Mouse (Mus musculus) heart, postnatal 25 days (tissue): Measurements from ENCODE around the gene Bank1. TPM values are rescaled to one million over a fixed set of nuclear protein-coding genes. Genes with fewer than 3 reads are reported as not detected.
"Not testable (repeated sequence)": the region's sequence is repeated elsewhere in the genome, so short reads cannot be mapped to it uniquely, and the experiment has no call there.

Experiments
- DNase-seq: peaks from one replicate; pipeline ENCODE4 v3.0.0; 2022; ENCODE audit warnings: low spot score
- intact Hi-C: fragments of 180-260 bp; cut with DNase I; formaldehyde crosslinking; loops from one replicate; pipeline ENCODE4 v1.15.1; 2025
- total RNA-seq, 2 experiments: library from RNA; stranded (reverse); gene quantifications; 2 replicates each; pipeline ENCODE4 v1.2.3; 2021

Bank1 gene
- total RNA-seq = 1 to 10 TPM in 1 of 2 experiments, under 1 TPM in 1; 0.68 to 1.1 TPM

DNA sequence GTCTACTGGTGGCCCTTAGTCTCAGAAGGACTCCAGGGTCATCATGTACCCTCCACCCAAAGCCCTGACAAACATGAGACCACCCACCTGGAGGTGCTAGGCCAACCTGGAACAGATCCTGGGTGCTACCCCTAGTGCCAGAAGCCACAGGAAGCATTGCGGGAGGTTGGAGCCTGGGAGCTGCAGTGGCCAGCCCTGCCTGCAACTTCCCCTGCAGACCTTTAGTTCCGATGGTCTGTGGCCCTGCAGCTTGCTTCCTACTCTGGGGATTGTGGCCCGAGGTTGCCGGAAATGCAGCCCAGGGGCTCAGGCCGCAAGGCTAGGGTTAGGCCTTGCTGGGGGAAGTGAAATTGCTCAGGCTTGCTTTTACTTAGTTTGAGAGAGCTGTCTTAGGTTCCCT lies at the start of gene Bank1:
Gene Bank1 (minus strand): TSS at position 284 of the 400 bp plus-strand sequence.
- intact Hi-C loops = no loop called here
- DNase-seq = peak; percentile 22

- DNase-seq = no peak
- intact Hi-C loops = no loop called here
Observed at GRCm38 (mm10) chr3:136369916-136370315, 44.0 kb upstream of the Bank1 start.

DNA sequence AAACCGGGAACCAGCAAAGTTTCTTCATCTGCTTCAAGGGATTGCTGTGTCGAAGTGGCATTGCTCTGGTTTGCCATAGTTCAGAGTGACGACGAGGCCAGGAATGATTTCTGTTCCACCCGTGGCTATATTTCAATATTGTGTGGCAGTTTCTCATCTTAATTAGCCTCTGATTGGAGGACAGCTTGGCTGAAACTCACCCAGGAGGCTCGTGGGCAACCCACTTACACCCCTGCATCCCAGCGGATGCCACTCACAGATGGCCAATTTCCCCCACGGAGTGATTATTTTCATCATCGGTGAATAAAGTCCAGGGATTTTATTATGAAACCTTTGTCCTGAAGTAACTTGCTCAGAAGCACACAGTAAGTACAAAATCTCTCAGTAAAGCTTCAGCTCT lies 43.6 kb upstream of the Bank1 start:
- DNase-seq = no peak
- intact Hi-C loops = no loop called here

- intact Hi-C loops = no loop called here
- no peak for DNase-seq
Observed at GRCm38 (mm10) chr3:136368505-136368999, 42.7 kb upstream of the Bank1 start.

DNA sequence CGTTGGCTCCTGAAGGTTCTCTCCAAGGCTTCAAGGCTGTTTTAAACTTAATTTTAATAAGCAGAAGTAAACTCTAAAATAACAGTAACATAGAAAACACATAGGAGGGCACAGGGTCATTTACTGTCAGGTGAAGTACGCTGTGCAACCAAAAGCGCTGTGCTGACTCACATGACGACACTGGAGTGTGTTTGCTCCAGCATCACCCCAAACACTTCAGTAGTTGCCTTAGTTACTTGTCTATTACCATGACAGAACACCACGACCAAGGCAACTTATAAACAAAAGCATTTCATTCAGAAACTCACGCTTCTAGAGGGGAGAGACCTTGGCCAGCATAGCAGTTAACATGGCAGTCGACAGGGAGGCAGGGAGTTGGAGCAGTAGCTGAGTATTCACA lies 23.8 kb upstream of the Bank1 start:
- no peak for DNase-seq
- intact Hi-C loops = no loop called here

GRCm38 (mm10) chr3:136348611-136349010 lies 22.7 kb upstream of the Bank1 start:
- intact Hi-C loops = no loop called here
- DNase-seq = no peak

- no peak for DNase-seq
- intact Hi-C loops = no loop called here
Observed at GRCm38 (mm10) chr3:136347277-136347676, 21.4 kb upstream of the Bank1 start.

- intact Hi-C loops = no loop called here
Observed at GRCm38 (mm10) chr3:136341911-136342310, 16.0 kb upstream of the Bank1 start.

GRCm38 (mm10) chr3:136339896-136340295 lies 14.0 kb upstream of the Bank1 start:
- DNase-seq = no peak
- intact Hi-C loops = no loop called here

More at GRCm38 (mm10) chr3:136341911-136342310, 16.0 kb upstream of the Bank1 start:
- DNase-seq = no peak

GRCm38 (mm10) chr3:136331135-136331534 lies 5.3 kb upstream of the Bank1 start:
- no peak for DNase-seq
- intact Hi-C loops = no loop called here

DNA sequence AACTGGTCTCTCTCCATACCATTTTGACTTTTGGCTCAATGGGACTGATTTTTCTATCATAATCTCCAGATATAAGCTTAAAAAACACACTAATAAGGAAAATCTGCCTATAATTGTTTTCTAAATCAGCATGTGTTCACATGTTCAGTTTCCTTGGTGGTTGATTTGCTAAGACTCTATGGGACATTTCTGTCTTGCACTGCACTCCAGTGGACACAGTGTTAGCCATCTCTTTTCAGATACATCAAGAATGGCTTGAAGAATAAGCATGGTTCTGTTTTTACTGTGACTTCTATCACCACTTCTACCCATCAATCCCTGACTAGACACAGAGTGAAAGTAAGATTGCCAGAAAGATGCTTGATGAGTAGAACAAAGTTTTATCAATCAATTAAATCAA lies 4.2 kb upstream of the Bank1 start:
- no peak for DNase-seq
- intact Hi-C loops = no loop called here

GRCm38 (mm10) chr3:136329133-136329532 lies 3.3 kb upstream of the Bank1 start:
- intact Hi-C loops = no loop called here

GRCm38 (mm10) chr3:136324716-136325115 lies 1.1 kb downstream of the Bank1 start:
- intact Hi-C loops, DNase-seq: not testable (repeated sequence)

More at GRCm38 (mm10) chr3:136329133-136329532, 3.3 kb upstream of the Bank1 start:
- DNase-seq = no peak

GRCm38 (mm10) chr3:136321936-136322335 lies 3.9 kb downstream of the Bank1 start:
- DNase-seq = no peak

GRCm38 (mm10) chr3:136308487-136308886 lies 17.4 kb downstream of the Bank1 start:
- no peak for DNase-seq
- intact Hi-C loops = no loop called here

More at GRCm38 (mm10) chr3:136321936-136322335, 3.9 kb downstream of the Bank1 start:
- intact Hi-C loops = no loop called here

DNA sequence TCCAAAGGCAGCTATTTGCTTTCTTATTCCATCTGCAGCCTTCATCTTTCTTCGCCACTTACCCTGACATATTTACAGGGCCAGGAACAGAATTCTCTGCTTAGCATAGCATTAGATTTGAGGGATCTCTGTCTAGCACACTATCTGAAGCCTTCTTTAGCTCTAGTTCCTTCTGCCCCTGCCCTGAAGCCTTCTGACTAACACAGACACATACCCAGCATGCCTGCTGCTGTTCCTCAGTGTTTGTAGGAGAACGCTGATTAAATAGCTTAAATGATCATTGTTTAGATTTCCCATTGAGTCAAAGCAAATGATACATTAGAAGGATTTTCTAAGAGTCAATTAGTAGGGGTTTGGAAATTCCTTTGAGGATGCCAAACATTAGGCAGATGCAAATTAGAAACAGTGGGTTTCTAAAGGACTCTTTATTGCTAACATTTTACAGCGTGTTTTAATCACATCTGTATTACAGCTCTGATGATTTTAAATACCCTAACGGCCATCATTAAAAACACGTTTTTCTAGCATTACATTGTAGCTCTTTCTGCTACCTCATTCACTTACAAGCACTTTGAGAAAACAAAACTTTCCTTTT lies 19.2 kb downstream of the Bank1 start:
- intact Hi-C loops = no loop called here
- DNase-seq = no peak

- intact Hi-C loops = no loop called here
Observed at GRCm38 (mm10) chr3:136302541-136302940, 23.3 kb downstream of the Bank1 start.

DNA sequence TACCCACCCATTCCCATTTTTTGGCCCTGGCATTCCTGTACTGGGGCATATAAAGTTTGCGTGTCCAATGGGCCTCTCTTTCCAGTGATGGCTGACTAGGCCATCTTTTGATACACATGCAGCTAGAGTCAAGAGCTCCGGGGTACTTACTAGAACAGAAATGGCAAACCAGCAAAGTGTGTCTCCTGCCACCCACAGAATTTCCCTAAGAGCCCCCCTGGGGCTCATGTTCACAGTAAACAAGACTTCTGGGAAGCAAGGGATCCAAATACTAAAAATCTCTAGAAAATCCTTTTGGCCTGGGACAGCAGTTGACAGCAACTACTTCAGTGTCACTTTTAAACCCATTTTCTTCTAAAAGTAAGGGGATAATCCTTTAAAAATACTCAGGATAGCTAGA lies 25.1 kb downstream of the Bank1 start:
- intact Hi-C loops, DNase-seq: not testable (repeated sequence)

More at GRCm38 (mm10) chr3:136302541-136302940, 23.3 kb downstream of the Bank1 start:
- no peak for DNase-seq

- no peak for DNase-seq
- intact Hi-C loops = no loop called here
Observed at GRCm38 (mm10) chr3:136297355-136297754, 28.5 kb downstream of the Bank1 start.

- no peak for DNase-seq
- intact Hi-C loops = no loop called here
Observed at GRCm38 (mm10) chr3:136295250-136295649, 30.6 kb downstream of the Bank1 start.

GRCm38 (mm10) chr3:136287883-136288282 lies 38.0 kb downstream of the Bank1 start:
- no peak for DNase-seq
- intact Hi-C loops = no loop called here
